Mouse (Mus musculus) kidney, embryonic 16.5 days (tissue): ENCODE data around the gene Sycp1. TPM values are rescaled to one million over a fixed set of nuclear protein-coding genes. Genes with fewer than 3 reads are reported as not detected.

Source experiments
- ATAC-seq: fragments of 200-750 bp; cut with Nextera tagmentation; 2 replicates; pipeline ENCODE4 v1.8.0; 2017; ENCODE audit warnings: moderate TSS enrichment; ENCODE audit not compliant: low FRiP score, low TSS enrichment
- H3K27ac ChIP-seq: fragments of 300-500 bp; sonication (generic); 2 replicates; pipeline ENCODE4 v1.5.1; 2014; ENCODE audit warnings: low read length
- H3K27me3 ChIP-seq: fragments of 300-500 bp; sonication (generic); 2 replicates; pipeline ENCODE4 v1.6.1; 2014; ENCODE audit warnings: low read length, control low read depth, mixed read lengths; ENCODE audit not compliant: insufficient read depth
- H3K36me3 ChIP-seq: fragments of 300-500 bp; sonication (generic); 2 replicates; pipeline ENCODE4 v1.6.1; 2014; ENCODE audit warnings: low read length, control low read depth, mixed read lengths; ENCODE audit not compliant: insufficient read depth
- H3K4me1 ChIP-seq: fragments of 300-500 bp; sonication (generic); 2 replicates; pipeline ENCODE4 v1.6.1; 2014; ENCODE audit warnings: low read length, control low read depth, mixed read lengths; ENCODE audit not compliant: insufficient read depth
- H3K4me2 ChIP-seq: fragments of 300-500 bp; sonication (generic); replicated peaks from 2 replicates; pipeline ENCODE4 v1.6.1; 2014; ENCODE audit warnings: low read depth, low read length
- H3K4me3 ChIP-seq: fragments of 300-500 bp; sonication (generic); 2 replicates; pipeline ENCODE4 v1.5.1; 2014; ENCODE audit warnings: mild to moderate bottlenecking, low read length
- H3K9ac ChIP-seq: fragments of 300-500 bp; sonication (generic); replicated peaks from 2 replicates; pipeline ENCODE4 v1.6.1; 2014; ENCODE audit warnings: low read length
- H3K9me3 ChIP-seq: fragments of 300-500 bp; sonication (generic); 2 replicates; pipeline ENCODE4 v1.6.1; 2016; ENCODE audit warnings: low read length, control low read depth
- WGBS: fragments of 180-500 bp; shearing (Covaris S2); extraction: QIAGEN DNeasy Blood & Tissue Kit; methylation state at CpG from one replicate; pipeline ENCODE4 v1.1.7; 2014; 5-methylcytosine and 5-hydroxymethylcytosine counted together
- polyA plus RNA-seq: library from polyadenylated mRNA; unstranded; fragments of >200 nt; fragmentation: Nextera tagmentation; extraction: Ambion mirVana; gene quantifications from 2 replicates; pipeline ENCODE4 v1.2.1, GENCODE M21; 2015

Gene Sycp1
- 0.28 TPM in 1 of 2 replicates, not detected in the other for polyA plus RNA-seq

- no peak within 1 kb of the TSS for H3K9ac ChIP-seq
- no peaks in the 10 kb centered on the region for H3K4me1 ChIP-seq
- no peak within 1 kb of the TSS for H3K4me3 ChIP-seq
- H3K36me3 ChIP-seq, result no peaks in the 10 kb centered on the region
- 93% methylated on average over 74 of the region's 78 CpGs for WGBS
- H3K4me2 ChIP-seq, result no peak within 1 kb of the TSS
- ATAC-seq, result no peak
- H3K27me3 ChIP-seq, result no peaks in the 10 kb centered on the region
- peaks cover 9% of the 10 kb centered on the region; the same call in 1 of the 2 replicates for H3K9me3 ChIP-seq
- no peak within 1 kb of the TSS for H3K27ac ChIP-seq
Measured at GRCm38 (mm10) chr3:102935451-102936354, at the start of gene Sycp1. Gene Sycp1, minus strand, starts transcription at chr3:102936100.

- H3K36me3 ChIP-seq, result no peaks in the 10 kb centered on the region
- no peaks in the 10 kb centered on the region for H3K4me1 ChIP-seq
- no peak overlapping the region for H3K27ac ChIP-seq
- WGBS, result 67% methylated on average over 3 of the region's 3 CpGs
- no peak for ATAC-seq
- H3K9me3 ChIP-seq, result no peaks in the 10 kb centered on the region
- H3K9ac ChIP-seq, result no peak overlapping the region
- H3K27me3 ChIP-seq, result no peaks in the 10 kb centered on the region
- no peak overlapping the region for H3K4me3 ChIP-seq
- H3K4me2 ChIP-seq, result no peak overlapping the region
Measured at GRCm38 (mm10) chr3:102980349-102980736, 44.4 kb upstream of the Sycp1 start.

GRCm38 (mm10) chr3:102979550-102980348 is 43.8 kb upstream of the Sycp1 start:
- H3K27me3 ChIP-seq, result no peaks in the 10 kb centered on the region
- H3K4me1 ChIP-seq, result no peaks in the 10 kb centered on the region
- H3K9ac ChIP-seq, result no peak overlapping the region
- H3K4me2 ChIP-seq, result no peak overlapping the region
- WGBS, result 48% methylated on average over 10 of the region's 10 CpGs
- no peak overlapping the region for H3K4me3 ChIP-seq
- H3K27ac ChIP-seq, result no peak overlapping the region
- no peaks in the 10 kb centered on the region for H3K36me3 ChIP-seq
- no peaks in the 10 kb centered on the region for H3K9me3 ChIP-seq
- ATAC-seq, result no peak

GRCm38 (mm10) chr3:102976906-102977305 is 41.0 kb upstream of the Sycp1 start:
- Histone ChIP-seq H3K27ac (no peak overlapping the region), H3K4me1 (no peaks in the 10 kb centered on the region), H3K9me3 (no peaks in the 10 kb centered on the region), H3K36me3 (no peaks in the 10 kb centered on the region), H3K9ac (no peak overlapping the region), H3K4me2 (no peak overlapping the region), H3K27me3 (no peaks in the 10 kb centered on the region), H3K4me3 (no peak overlapping the region)
- no peak for ATAC-seq
- 82% methylated on average over 4 of the region's 4 CpGs for WGBS

- Histone ChIP-seq H3K4me1 (no peaks in the 10 kb centered on the region), H3K4me3 (no peak overlapping the region), H3K27ac (no peak overlapping the region), H3K27me3 (no peaks in the 10 kb centered on the region), H3K9me3 (no peaks in the 10 kb centered on the region), H3K4me2 (no peak overlapping the region), H3K9ac (no peak overlapping the region), H3K36me3 (no peaks in the 10 kb centered on the region)
- no peak for ATAC-seq
- WGBS, result 92% methylated on average over 3 of the region's 3 CpGs
Measured at GRCm38 (mm10) chr3:102970508-102970907, 34.6 kb upstream of the Sycp1 start.

- ATAC-seq, result no peak
- H3K27ac ChIP-seq, result no peak overlapping the region
- 83% methylated on average over 9 of the region's 9 CpGs for WGBS
Measured at GRCm38 (mm10) chr3:102970067-102970466, 34.2 kb upstream of the Sycp1 start.

GRCm38 (mm10) chr3:102964033-102964432 is 28.1 kb upstream of the Sycp1 start, which contains the start of gene Nr1h5:
Gene Nr1h5, minus strand, starts transcription at chr3:102964133.
- Histone ChIP-seq H3K9me3 (no peaks in the 10 kb centered on the region), H3K36me3 (no peaks in the 10 kb centered on the region), H3K27me3 (no peaks in the 10 kb centered on the region), H3K4me2 (no peak within 1 kb of the TSS), H3K4me3 (no peak within 1 kb of the TSS), H3K9ac (no peak within 1 kb of the TSS), H3K4me1 (no peaks in the 10 kb centered on the region), H3K27ac (no peak within 1 kb of the TSS)
- ATAC-seq, result no peak
- 29% methylated on average over 3 of the region's 3 CpGs for WGBS

More at GRCm38 (mm10) chr3:102970067-102970466, 34.2 kb upstream of the Sycp1 start:
- no peak overlapping the region for H3K9ac ChIP-seq
- H3K9me3 ChIP-seq, result no peaks in the 10 kb centered on the region
- no peaks in the 10 kb centered on the region for H3K27me3 ChIP-seq
- H3K4me2 ChIP-seq, result no peak overlapping the region
- H3K4me3 ChIP-seq, result no peak overlapping the region
- no peaks in the 10 kb centered on the region for H3K36me3 ChIP-seq
- no peaks in the 10 kb centered on the region for H3K4me1 ChIP-seq

GRCm38 (mm10) chr3:102955596-102955995 is 19.7 kb upstream of the Sycp1 start:
- no peaks in the 10 kb centered on the region for H3K27me3 ChIP-seq
- H3K27ac ChIP-seq, result no peak overlapping the region
- H3K9me3 ChIP-seq, result no peaks in the 10 kb centered on the region
- ATAC-seq, result no peak
- no peak overlapping the region for H3K9ac ChIP-seq
- H3K4me1 ChIP-seq, result no peaks in the 10 kb centered on the region
- no peak overlapping the region for H3K4me2 ChIP-seq
- H3K36me3 ChIP-seq, result no peaks in the 10 kb centered on the region
- WGBS, result 72% methylated on average over 3 of the region's 3 CpGs
- no peak overlapping the region for H3K4me3 ChIP-seq

- Histone ChIP-seq H3K27me3 (no peaks in the 10 kb centered on the region), H3K9me3 (no peaks in the 10 kb centered on the region), H3K9ac (no peak overlapping the region), H3K36me3 (no peaks in the 10 kb centered on the region), H3K27ac (no peak overlapping the region), H3K4me3 (no peak overlapping the region), H3K4me2 (no peak overlapping the region), H3K4me1 (no peaks in the 10 kb centered on the region)
- no peak for ATAC-seq
- 86% methylated on average over 3 of the region's 3 CpGs for WGBS
Measured at GRCm38 (mm10) chr3:102955143-102955542, 19.2 kb upstream of the Sycp1 start.
